Mouse (Mus musculus) stomach, postnatal 0 days (tissue): ENCODE results near the gene Il33.

Experiments used
- CTCF ChIP-seq: IDR thresholded peaks from 2 replicates; pipeline ENCODE4 v1.5.1; 2016; ENCODE audit warnings: antibody characterized with exemption, low read depth, mild to moderate bottlenecking, moderate library complexity
- EP300 ChIP-seq: optimal IDR thresholded peaks from 2 replicates; pipeline ENCODE3; 2016; ENCODE audit warnings: antibody characterized with exemption

DNA sequence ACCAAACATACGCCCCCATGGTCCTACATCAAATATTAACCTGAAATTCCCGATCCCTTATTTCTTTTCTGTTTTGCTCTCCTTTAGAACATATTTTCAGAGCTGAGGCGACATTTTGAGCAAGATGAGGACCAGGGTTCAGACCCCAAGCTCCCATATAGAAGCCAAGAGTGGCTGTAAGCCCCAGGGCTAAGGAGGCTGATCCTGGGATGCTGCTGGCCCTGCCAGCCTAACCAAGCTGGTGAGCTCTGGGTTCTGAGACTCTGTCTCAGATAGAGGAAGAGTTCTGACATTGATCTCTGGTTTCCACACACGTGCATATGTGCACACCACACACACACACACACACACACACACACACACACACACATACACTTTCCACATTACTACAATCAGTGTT, 36.0 kb downstream of the Il33 start:
- TF ChIP-seq CTCF (no peak), EP300 (no peak)
